Mouse (Mus musculus): ENCODE measurements around the gene Fbxo9. TPM values are rescaled to one million over a fixed set of nuclear protein-coding genes. Genes with fewer than 3 reads are reported as not detected.

Gene Fbxo9
- total RNA-seq, 2 experiments from 2014 or later: 96.4 to 102 TPM

GRCm38 (mm10) chr9:78111456-78111855 lies 2.6 kb upstream of the Fbxo9 start:
- DNase-seq (ENCODE audit: extremely low spot score in 1 of 2, low spot score in 1 of 2): no peak

- DNase-seq (ENCODE audit: extremely low spot score in 1 of 2, low spot score in 1 of 2): no peak
Observed at GRCm38 (mm10) chr9:78109656-78110055, 791 bp upstream of the Fbxo9 start.

GRCm38 (mm10) chr9:78107912-78108795 lies 711 bp downstream of the Fbxo9 start:
- DNase-seq (ENCODE audit: extremely low spot score in 1 of 2, low spot score in 1 of 2): peak; percentile 77 to 81

- no peak for DNase-seq (ENCODE audit: extremely low spot score in 1 of 2, low spot score in 1 of 2)
Observed at GRCm38 (mm10) chr9:78107582-78107911, 1.3 kb downstream of the Fbxo9 start.

- no peak for DNase-seq (ENCODE audit: extremely low spot score in 1 of 2, low spot score in 1 of 2)
Observed at GRCm38 (mm10) chr9:78106821-78107220, 2.0 kb downstream of the Fbxo9 start.

GRCm38 (mm10) chr9:78105501-78105932 lies 3.3 kb downstream of the Fbxo9 start:
- no peak for DNase-seq (ENCODE audit: extremely low spot score in 1 of 2, low spot score in 1 of 2)

- no peak for DNase-seq (ENCODE audit: extremely low spot score in 1 of 2, low spot score in 1 of 2)
Observed at GRCm38 (mm10) chr9:78104973-78105372, 3.9 kb downstream of the Fbxo9 start.

- no peak for DNase-seq (ENCODE audit: extremely low spot score in 1 of 2, low spot score in 1 of 2)
Observed at GRCm38 (mm10) chr9:78103965-78104560, 4.8 kb downstream of the Fbxo9 start.

- DNase-seq (ENCODE audit: extremely low spot score in 1 of 2, low spot score in 1 of 2): no peak
Observed at GRCm38 (mm10) chr9:78101431-78101830, 7.4 kb downstream of the Fbxo9 start.

- DNase-seq (ENCODE audit: extremely low spot score in 1 of 2, low spot score in 1 of 2): no peak
Observed at GRCm38 (mm10) chr9:78100956-78101355, 7.9 kb downstream of the Fbxo9 start.

- no peak for DNase-seq (ENCODE audit: extremely low spot score in 1 of 2, low spot score in 1 of 2)
Observed at GRCm38 (mm10) chr9:78096376-78096775, 12.5 kb downstream of the Fbxo9 start.

GRCm38 (mm10) chr9:78095686-78096085 lies 13.2 kb downstream of the Fbxo9 start:
- no peak for DNase-seq (ENCODE audit: extremely low spot score in 1 of 2, low spot score in 1 of 2)

GRCm38 (mm10) chr9:78090596-78090995 lies 18.3 kb downstream of the Fbxo9 start:
- no peak for DNase-seq (ENCODE audit: extremely low spot score in 1 of 2, low spot score in 1 of 2)

- no peak for DNase-seq (ENCODE audit: extremely low spot score in 1 of 2, low spot score in 1 of 2)
Observed at GRCm38 (mm10) chr9:78089906-78090305, 19.0 kb downstream of the Fbxo9 start.

GRCm38 (mm10) chr9:78088971-78089370 lies 19.9 kb downstream of the Fbxo9 start:
- DNase-seq (ENCODE audit: extremely low spot score in 1 of 2, low spot score in 1 of 2): no peak

- DNase-seq (ENCODE audit: extremely low spot score in 1 of 2, low spot score in 1 of 2): no peak
Observed at GRCm38 (mm10) chr9:78088521-78088920, 20.3 kb downstream of the Fbxo9 start.

- no peak for DNase-seq (ENCODE audit: extremely low spot score in 1 of 2, low spot score in 1 of 2)
Observed at GRCm38 (mm10) chr9:78087751-78088150, 21.1 kb downstream of the Fbxo9 start.

- no peak for DNase-seq (ENCODE audit: extremely low spot score in 1 of 2, low spot score in 1 of 2)
Observed at GRCm38 (mm10) chr9:78085722-78086287, 23.1 kb downstream of the Fbxo9 start.

GRCm38 (mm10) chr9:78084341-78084740 lies 24.5 kb downstream of the Fbxo9 start:
- DNase-seq (ENCODE audit: extremely low spot score in 1 of 2, low spot score in 1 of 2): no peak

- no peak for DNase-seq (ENCODE audit: extremely low spot score in 1 of 2, low spot score in 1 of 2)
Observed at GRCm38 (mm10) chr9:78081835-78082234, 27.0 kb downstream of the Fbxo9 start.

GRCm38 (mm10) chr9:78078240-78078639 lies 30.6 kb downstream of the Fbxo9 start:
- DNase-seq (ENCODE audit: extremely low spot score in 1 of 2, low spot score in 1 of 2): no peak

GRCm38 (mm10) chr9:78075256-78075655 lies 33.6 kb downstream of the Fbxo9 start:
- no peak for DNase-seq (ENCODE audit: extremely low spot score in 1 of 2, low spot score in 1 of 2)

Measured in layer of hippocampus, postnatal 25 days (tissue).